Mouse (Mus musculus) adrenal gland, adult 8-10 months (tissue): ENCODE measurements around the gene Lime1. TPM values are rescaled to one million over a fixed set of nuclear protein-coding genes. Genes with fewer than 3 reads are reported as not detected.

Experiments
- DNase-seq: peaks from one replicate; pipeline ENCODE4 v3.0.0; 2022
- total RNA-seq, 4 experiments: library from RNA; stranded (reverse); gene quantifications; 2 replicates each; pipeline ENCODE4 v1.2.4; 2022

Gene Lime1
- total RNA-seq, 4 experiments from 2014 or later, result 17.2 to 37.4 (median 22.9) TPM

DNA sequence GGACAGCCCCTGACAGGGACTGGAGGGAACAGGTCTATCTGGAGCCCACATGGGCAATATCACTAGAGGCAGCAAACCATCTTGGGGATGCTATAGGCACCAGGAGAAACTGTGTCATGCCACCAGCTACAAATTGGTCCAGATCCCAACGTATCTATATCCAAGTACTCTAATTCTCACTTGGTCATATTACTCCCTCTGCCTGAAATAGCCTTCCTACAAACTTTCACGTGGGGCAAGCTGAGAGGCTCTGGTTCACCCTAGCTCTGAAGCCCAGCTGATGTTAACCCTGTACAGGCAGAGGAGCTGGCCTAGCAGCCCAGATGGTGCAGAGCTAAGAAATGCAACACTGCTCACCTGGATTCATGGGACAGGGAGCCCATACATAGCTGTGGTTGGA is 11.7 kb downstream of the Lime1 start:
- DNase-seq, result no peak

DNA sequence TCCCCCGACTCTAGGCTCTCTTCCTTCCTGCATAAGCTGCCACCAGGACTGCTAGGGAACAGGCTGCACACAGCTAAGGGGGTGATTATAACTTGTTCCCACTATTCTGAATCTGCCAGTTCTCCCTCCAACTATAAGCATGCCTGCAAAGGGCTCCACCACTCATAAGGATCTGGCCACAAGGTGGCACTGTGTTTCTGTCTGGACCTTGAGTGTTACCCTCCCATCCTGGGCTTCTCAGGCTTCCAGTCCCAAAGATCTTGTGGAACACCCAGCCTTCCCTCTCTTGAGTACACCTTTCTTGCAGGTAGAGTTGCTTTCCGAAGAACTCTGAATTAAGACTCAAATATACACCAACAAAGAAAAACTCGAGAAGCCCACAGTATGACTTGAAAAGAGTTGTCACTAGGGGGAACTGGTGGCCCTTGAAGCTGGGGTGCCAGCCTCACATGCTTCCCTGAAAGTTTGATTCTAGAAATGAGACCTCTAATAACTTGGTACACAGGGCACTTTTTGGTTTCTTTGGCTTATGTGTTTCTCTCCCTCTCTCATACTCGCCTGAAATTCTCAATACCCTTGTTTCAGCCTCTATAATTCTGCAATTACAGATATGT is 12.8 kb downstream of the Lime1 start:
- DNase-seq, result peak; percentile 80

DNA sequence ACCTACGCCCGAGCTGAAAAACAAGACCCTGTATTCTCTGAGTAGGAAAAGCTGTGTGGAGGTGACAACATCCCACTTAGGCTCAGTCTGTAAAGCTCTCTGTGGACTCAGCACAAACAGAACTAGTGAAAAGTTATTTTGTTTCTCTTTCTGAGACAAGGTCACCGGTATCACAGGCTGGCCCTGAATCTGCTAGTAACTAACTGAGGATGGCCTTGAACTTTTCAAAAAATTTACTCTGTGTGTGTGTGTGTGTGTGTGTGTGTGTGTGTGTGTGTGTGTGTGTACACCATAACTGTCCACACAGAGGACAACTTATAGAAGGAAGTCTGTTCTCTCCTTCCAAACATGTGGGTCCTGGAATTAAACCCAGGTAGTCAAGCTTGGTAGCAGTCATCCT is 14.2 kb downstream of the Lime1 start:
- no peak for DNase-seq

DNA sequence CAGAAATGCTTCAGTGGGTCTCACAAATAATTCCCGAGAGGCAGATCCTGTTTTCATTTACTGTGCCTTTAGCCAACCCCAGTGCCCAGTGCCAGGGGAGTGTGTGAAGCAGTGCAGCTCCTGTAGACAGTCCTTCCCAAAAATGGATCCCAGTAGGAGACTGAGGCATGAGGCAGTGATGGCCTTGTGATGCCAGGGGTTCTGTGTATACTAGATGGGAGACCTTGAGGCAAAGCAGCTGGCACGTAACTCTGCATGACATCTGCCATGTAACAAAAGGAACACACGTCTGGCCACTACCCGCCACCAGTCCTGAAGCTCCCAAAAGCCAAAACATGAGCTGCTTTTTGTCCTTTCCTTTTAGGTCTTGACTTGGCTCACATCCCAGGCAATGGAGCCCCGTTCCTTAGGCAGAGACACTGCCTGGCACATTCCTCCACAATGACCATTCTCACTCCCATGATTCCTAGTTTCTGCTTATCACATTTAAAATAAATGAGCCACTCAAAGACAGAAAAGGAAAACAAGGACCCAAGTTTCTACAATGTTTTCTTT is 17.4 kb downstream of the Lime1 start:
- no peak for DNase-seq

DNA sequence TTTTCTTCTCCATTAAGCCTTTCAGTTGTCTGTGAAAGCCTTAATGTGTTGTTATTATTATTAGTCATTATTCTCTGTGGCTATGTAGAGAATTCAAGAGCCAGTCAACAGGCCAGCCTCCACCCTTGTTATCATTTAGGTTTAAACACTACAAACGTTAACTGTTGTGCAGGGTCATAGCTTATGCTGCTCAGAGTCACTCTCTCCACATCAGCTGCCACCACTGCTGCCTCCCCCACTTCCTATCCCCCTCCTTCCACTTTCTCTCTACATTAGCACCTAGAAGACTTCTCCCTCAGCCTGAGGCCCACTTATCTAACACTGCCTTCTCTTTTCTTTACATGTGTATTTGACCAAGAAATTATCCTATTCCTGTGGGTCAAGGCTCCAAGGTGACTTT is 21.6 kb downstream of the Lime1 start:
- no peak for DNase-seq

DNA sequence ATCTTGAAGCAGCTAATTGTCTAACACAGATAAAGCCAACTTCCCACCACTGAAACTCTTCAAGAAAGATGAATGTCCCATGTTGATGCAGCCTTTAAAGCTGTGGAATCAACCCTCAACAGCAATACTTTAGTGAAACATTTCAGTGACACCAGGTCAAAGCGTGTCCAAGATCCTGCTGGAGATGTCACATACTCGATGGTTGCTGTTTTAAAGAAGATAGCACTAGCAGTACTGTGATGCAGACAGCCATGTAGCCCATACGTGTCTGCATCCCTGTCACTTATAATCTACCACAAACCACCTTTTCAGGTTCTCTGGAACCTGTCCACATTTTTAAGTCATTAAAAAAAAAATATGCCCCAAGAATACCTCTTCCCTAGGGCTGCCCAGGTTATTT is 23.8 kb downstream of the Lime1 start:
- DNase-seq, result no peak

DNA sequence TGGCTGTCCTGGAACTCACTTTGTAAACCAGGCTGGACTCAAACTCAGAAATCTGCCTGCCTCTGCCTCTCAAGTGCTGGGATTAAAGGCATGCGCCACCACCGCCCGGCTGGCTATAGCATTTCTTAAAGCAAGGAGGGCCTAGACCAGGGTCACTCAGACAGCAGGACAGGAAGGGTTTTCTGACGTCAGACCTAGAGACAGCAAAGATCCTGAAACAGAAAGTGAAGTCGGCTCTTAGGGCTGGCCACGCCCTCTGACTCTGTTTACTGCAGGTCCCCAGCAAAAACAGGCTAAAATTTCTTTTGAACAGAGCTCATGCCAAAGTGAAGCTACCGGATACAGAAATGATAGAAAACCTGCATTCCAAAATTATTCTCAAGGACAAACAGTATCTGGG is 29.8 kb downstream of the Lime1 start:
- no peak for DNase-seq

DNA sequence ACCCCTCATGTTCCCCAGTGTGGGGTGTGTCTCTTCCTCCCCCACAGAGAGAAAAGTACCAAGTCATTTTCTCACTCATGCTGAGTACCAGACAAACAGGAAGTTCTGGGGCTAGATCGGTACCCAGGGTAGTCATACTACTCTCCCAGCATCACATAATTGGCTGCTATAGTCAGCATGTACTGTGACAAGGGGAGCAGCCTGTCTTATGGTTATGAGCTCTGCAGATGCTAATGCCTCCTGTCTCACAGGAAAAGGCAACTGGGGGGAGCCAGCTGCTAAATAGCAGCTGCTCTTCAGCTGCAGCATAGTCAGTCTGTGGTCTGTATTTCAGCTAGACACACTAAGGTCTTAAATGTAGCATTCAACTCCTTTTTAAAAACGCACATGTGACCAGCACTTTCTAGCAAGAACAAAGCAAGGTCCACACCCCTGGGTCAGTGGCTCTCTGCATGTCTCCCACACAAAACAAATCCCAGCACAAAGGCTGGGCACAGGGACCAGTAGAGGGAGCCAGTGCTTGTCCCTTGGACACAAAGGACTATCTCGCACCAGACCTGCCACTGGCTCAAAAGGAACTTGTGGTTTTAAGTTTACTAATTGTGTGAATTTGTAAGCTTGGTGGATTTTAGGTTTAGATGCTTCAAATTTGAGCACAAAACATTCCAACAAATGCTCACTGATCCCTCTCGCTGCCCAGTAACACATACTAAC is 31.0 kb downstream of the Lime1 start:
- peak; percentile 51 for DNase-seq

DNA sequence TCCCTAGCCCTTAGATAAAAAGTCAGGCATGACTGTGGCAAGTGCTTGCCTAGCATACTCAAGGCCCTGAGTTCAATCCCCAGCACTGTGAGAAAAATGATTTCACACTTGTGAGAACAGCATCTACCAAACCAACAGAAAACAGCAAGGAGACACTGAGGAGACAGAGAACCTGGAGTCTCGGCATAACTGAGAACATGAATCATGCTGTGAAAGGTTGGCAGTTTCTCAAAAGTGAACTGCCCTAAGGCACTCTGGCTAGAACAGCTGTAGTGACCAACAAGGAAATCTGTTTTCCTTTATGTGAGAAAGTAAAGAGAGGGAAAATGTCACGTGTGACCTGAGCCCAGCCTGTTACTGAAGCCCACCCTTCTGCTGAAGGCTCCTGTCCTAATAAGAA is 33.3 kb downstream of the Lime1 start:
- DNase-seq, result no peak

DNA sequence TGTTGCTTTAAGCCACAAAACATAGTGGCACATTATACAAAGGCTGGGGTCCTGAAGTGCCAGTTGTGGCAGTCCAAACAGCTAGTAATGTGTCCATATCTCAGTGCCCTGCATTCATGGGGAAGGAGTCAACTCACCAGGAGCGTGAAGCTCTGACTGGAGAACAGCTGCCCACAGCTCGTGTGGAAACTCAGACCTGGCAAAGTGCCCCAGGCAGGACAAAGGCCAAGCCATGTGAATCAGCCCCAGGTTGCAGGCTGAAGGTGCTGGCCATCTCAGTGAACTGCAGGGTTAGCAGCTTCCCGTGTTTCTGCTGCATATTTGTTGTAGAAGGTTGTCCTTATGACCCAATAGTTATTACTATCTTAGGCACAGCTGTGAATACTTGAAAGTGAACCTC is 36.1 kb downstream of the Lime1 start:
- peak; percentile 55 for DNase-seq

DNA sequence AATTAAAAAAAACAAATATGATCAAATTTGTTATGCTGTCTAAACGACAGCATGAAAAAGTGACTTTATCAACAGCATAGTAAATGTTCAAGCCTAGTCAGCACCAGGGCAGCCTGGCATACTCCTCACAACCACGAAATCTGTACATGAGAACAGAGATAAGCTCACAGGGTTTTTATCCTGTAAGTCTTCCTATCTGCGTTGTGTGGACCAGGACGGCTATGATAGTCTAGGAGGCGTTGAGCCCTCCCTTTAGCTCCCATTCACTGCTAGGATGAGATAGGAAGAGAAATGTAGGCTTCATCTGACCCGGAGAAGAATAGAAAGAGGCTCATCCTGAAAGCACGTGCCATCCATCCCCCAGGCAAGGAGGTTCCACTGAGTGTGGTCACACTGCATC is 39.5 kb downstream of the Lime1 start:
- no peak for DNase-seq

DNA sequence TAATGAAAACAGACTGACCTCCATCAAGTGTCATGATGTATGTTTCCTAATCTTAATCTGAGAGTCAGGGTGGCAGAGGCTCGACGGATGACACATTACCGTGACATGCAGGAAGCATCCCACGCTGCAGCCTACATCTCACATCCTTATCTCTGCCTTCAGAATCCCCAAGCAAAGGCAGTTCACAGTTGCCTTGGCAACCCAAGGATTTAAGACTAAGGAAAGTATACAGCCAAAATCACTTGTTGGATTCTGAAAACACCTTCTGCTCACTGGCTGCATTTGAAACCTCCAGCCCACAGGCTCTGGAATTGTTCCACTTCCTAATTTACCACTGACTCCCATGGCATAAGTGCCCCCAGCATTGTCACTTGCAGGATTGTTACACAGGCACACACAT is 40.5 kb downstream of the Lime1 start:
- DNase-seq, result no peak

DNA sequence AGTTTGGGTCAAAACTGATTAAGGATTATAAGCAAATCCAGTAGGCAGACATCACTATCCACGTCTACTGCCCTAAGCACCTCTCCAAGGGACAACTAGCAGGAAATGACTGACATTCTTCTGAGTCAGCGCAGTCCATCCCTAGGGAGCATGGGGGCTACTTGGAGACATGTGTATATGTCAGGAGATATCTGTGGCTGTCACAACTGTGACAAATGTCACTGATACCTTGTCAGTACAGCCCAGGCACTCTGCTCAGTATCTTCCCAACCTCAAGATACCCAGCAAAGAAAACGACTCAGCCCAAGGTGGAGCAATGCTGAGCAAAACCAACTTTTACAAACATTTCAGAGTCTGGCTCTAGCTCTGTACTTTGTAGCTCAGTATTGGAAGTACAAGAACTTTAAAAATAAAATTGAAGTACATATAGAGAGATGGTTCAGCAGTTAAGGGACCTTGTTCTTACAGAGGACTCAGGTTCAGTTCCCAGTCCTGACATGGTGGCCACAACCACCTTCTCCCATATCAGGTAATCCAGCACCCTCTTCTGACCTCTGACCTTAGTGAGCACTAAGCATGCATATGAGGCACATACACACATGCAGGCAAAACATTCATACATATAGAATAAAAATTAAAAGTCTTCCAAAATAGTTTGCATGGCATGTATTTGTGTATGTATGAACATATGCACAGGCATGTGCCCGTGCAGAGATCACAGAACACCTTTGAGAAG is 41.2 kb downstream of the Lime1 start:
- DNase-seq, result no peak

DNA sequence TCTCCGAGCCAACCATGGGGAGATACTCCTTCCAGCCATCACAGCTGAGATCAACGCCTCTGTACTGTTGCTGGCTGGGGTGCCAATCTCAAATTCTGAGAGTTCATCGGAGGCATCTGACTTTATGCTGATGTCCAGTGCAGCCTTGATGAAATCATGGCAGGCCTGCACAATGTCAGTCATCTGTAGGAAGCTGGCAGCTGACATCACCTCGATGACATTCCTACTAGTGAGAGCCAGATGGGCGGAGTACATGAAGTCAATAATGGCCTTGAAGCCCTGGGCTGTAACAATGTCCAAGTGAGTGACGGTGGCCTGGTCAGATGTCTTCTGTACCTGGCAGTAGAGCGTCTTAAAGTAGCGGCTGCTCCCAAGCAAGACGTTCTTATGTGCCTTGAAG is 44.0 kb downstream of the Lime1 start:
- DNase-seq, result no peak

Other genes starting within 250 kb of the Lime1 start
- 10 to 100 TPM in 2 of 4 experiments, 1 to 10 TPM in 2; 5.8 to 14.8 (median 10.0) TPM for gene Kcnq2, start 244.8 kb upstream of the Lime1 start, total RNA-seq
- 10 to 100 TPM; 65.8 to 85.9 (median 68.2) TPM for gene Eef1a2, start 223.1 kb upstream of the Lime1 start, total RNA-seq
- gene Ppdpf, start 192.8 kb upstream of the Lime1 start, total RNA-seq, result 10 to 100 TPM; 66.8 to 74.0 (median 69.9) TPM
- under 1 TPM in 3 of 4 experiments, not detected in 1; 0.10 to 0.40 (median 0.13) TPM for gene Ptk6, start 177.3 kb upstream of the Lime1 start, total RNA-seq
- gene Srms, start 166.9 kb upstream of the Lime1 start, total RNA-seq, result 1 to 10 TPM in 1 of 4 experiments, under 1 TPM in 3; 0.42 to 1.0 (median 0.67) TPM
- gene Fndc11, start 160.1 kb upstream of the Lime1 start, total RNA-seq, result under 1 TPM in 3 of 4 experiments, not detected in 1; 0.49 to 0.83 (median 0.58) TPM
- gene Helz2, start 138.1 kb upstream of the Lime1 start, total RNA-seq, result 10 to 100 TPM; 18.8 to 32.4 (median 24.6) TPM
- gene Gmeb2, start 92.0 kb upstream of the Lime1 start, total RNA-seq, result 10 to 100 TPM; 16.0 to 21.6 (median 18.6) TPM
- 10 to 100 TPM; 18.1 to 31.5 (median 20.7) TPM for gene Stmn3, start 65.6 kb upstream of the Lime1 start, total RNA-seq
- gene Rtel1, start 60.3 kb upstream of the Lime1 start, total RNA-seq, result 10 to 100 TPM; 26.4 to 74.8 (median 44.5) TPM
- gene Zgpat, start 15.2 kb upstream of the Lime1 start, total RNA-seq, result 10 to 100 TPM; 49.1 to 76.4 (median 55.7) TPM
- 10 to 100 TPM; 42.4 to 63.8 (median 57.7) TPM for gene Arfrp1, start 14.7 kb upstream of the Lime1 start, total RNA-seq
- gene Zbtb46, start 79.3 kb downstream of the Lime1 start, total RNA-seq, result 10 to 100 TPM; 14.0 to 25.1 (median 17.7) TPM
- not detected for gene Abhd16b, start 113.1 kb downstream of the Lime1 start, total RNA-seq
- 100 to 1,000 TPM; 117 to 138 (median 127) TPM for gene Tpd52l2, start 117.1 kb downstream of the Lime1 start, total RNA-seq
- 100 to 1,000 TPM; 105 to 115 (median 108) TPM for gene Dnajc5, start 140.4 kb downstream of the Lime1 start, total RNA-seq
- gene Uckl1, start 204.8 kb downstream of the Lime1 start, total RNA-seq, result 100 to 1,000 TPM in 3 of 4 experiments, 10 to 100 TPM in 1; 94.3 to 171 (median 118) TPM
- gene Prpf6, start 211.8 kb downstream of the Lime1 start, total RNA-seq, result 10 to 100 TPM; 69.0 to 85.2 (median 76.4) TPM
- 100 to 1,000 TPM in 2 of 4 experiments, 10 to 100 TPM in 2; 52.3 to 113 (median 89.3) TPM for gene Zfp512b, start 212.7 kb downstream of the Lime1 start, total RNA-seq
- gene Samd10, start 219.1 kb downstream of the Lime1 start, total RNA-seq, result 10 to 100 TPM; 16.1 to 33.3 (median 21.8) TPM